Mouse (Mus musculus) CH12.LX (cell line): ENCODE data around the gene Dync2li1. TPM values are rescaled to one million over a fixed set of nuclear protein-coding genes. Genes with fewer than 3 reads are reported as not detected.

ENCODE experiments used
- DNase-seq: peaks from one replicate; pipeline ENCODE4 v3.0.0-alpha.2; 2013; ENCODE audit errors: extremely low read depth
- H3K27ac ChIP-seq: 2 replicates; pipeline ENCODE4 v1.5.1; 2012; ENCODE audit warnings: low read depth, mild to moderate bottlenecking, control low read depth, moderate library complexity; ENCODE audit not compliant: insufficient read depth
- H3K27me3 ChIP-seq: replicated peaks from 2 replicates; pipeline ENCODE3; 2012; ENCODE audit warnings: inconsistent platforms
- H3K36me3 ChIP-seq, 2 experiments: replicated peaks in 1 of 2; 2 replicates each; pipeline versions ENCODE3 to v1.6.1; 2012; ENCODE audit warnings: inconsistent platforms in 1 of 2, low read length in 1 of 2, mild to moderate bottlenecking in 1 of 2, mixed read lengths in 1 of 2, moderate library complexity in 1 of 2; ENCODE audit not compliant: control insufficient read depth in 1 of 2, insufficient read depth in 1 of 2
- H3K4me1 ChIP-seq, 2 experiments: 2 replicates each; pipeline ENCODE4 v1.6.1; 2012; ENCODE audit warnings: inconsistent platforms in 1 of 2, moderate library complexity in 1 of 2; ENCODE audit not compliant: insufficient read depth in 2 of 2, control insufficient read depth in 1 of 2
- H3K4me2 ChIP-seq: 2 replicates; pipeline ENCODE4 v1.6.1; 2012; ENCODE audit warnings: low read depth, mild to moderate bottlenecking, control low read depth; ENCODE audit not compliant: poor library complexity, insufficient read depth, severe bottlenecking
- H3K4me3 ChIP-seq, 3 experiments: fragments of 150-350 bp in 1 of 3; sonication (generic) in 1 of 3; replicated peaks in 1 of 3; 2 replicates each; pipeline versions ENCODE3 to v1.5.1; 2011 to 2012; ENCODE audit warnings: low read depth in 2 of 3, low read length in 2 of 3, mild to moderate bottlenecking in 2 of 3, moderate library complexity in 2 of 3, control low read depth in 1 of 3, improper control_type of control experiment in 1 of 3, inconsistent platforms in 1 of 3, mixed read lengths in 1 of 3; ENCODE audit not compliant: poor library complexity in 1 of 3
- H3K79me2 ChIP-seq: replicated peaks from 2 replicates; pipeline ENCODE4 v1.6.1; 2012; ENCODE audit warnings: mild to moderate bottlenecking, moderate library complexity; ENCODE audit not compliant: control insufficient read depth, poor library complexity, insufficient read depth, severe bottlenecking; ENCODE audit errors: extremely low read depth
- H3K9ac ChIP-seq: 2 replicates; pipeline ENCODE4 v1.6.1; 2012; ENCODE audit warnings: low read depth, mild to moderate bottlenecking, control low read depth, moderate library complexity; ENCODE audit not compliant: insufficient read depth
- H3K9me3 ChIP-seq: replicated peaks from 2 replicates; pipeline ENCODE3; 2012; ENCODE audit warnings: low read length, inconsistent platforms, mixed read lengths
- BHLHE40 ChIP-seq: IDR thresholded peaks from 2 replicates; pipeline ENCODE4 v1.6.1; 2011; ENCODE audit warnings: mild to moderate bottlenecking, low read depth, low read length, improper control_type of control experiment
- CHD1 ChIP-seq: IDR thresholded peaks from 2 replicates; pipeline ENCODE4 v1.6.1; 2012; ENCODE audit warnings: low read depth, low read length, improper control_type of control experiment, inconsistent platforms
- JUND ChIP-seq: conservative IDR thresholded peaks from 2 replicates; pipeline ENCODE4 v1.6.1; 2011; ENCODE audit warnings: low read depth, low read length, improper control_type of control experiment
- MAFK ChIP-seq: IDR thresholded peaks from 2 replicates; pipeline ENCODE4 v1.6.1; 2011; ENCODE audit warnings: low read length, improper control_type of control experiment; ENCODE audit not compliant: insufficient replicate concordance
- MAZ ChIP-seq: IDR thresholded peaks from 2 replicates; pipeline ENCODE4 v1.6.1; 2012; ENCODE audit warnings: low read depth, mild to moderate bottlenecking, inconsistent platforms, low read length, improper control_type of control experiment, moderate library complexity
- POLR2AphosphoS2 ChIP-seq: IDR thresholded peaks from 2 replicates; pipeline ENCODE4 v1.6.1; 2011; ENCODE audit warnings: low read depth, low read length, improper control_type of control experiment
- RAD21 ChIP-seq: IDR thresholded peaks from 2 replicates; pipeline ENCODE4 v1.6.1; 2011; ENCODE audit warnings: low read depth, mild to moderate bottlenecking, low read length, improper control_type of control experiment, moderate library complexity
- RCOR1 ChIP-seq: conservative IDR thresholded peaks from 2 replicates; pipeline ENCODE4 v1.6.1; 2012; ENCODE audit warnings: low read depth, mild to moderate bottlenecking, inconsistent platforms, low read length, improper control_type of control experiment
- SIN3A ChIP-seq: IDR thresholded peaks from 2 replicates; pipeline ENCODE4 v1.6.1; 2012; ENCODE audit warnings: low read length, improper control_type of control experiment, inconsistent platforms
- TCF12 ChIP-seq: IDR thresholded peaks from 2 replicates; pipeline ENCODE4 v1.6.1; 2014; ENCODE audit warnings: low read depth, mild to moderate bottlenecking, inconsistent platforms, low read length, improper control_type of control experiment
- UBTF ChIP-seq: IDR thresholded peaks from 2 replicates; pipeline ENCODE4 v1.6.1; 2012; ENCODE audit warnings: low read depth, mild to moderate bottlenecking, inconsistent platforms, low read length, improper control_type of control experiment, moderate library complexity
- USF1 ChIP-seq: IDR thresholded peaks from 2 replicates; pipeline ENCODE4 v1.6.1; 2014; ENCODE audit warnings: low read depth, mild to moderate bottlenecking, inconsistent platforms, low read length, improper control_type of control experiment
- ZNF384 ChIP-seq: IDR thresholded peaks from 2 replicates; pipeline ENCODE4 v1.6.1; 2012; ENCODE audit warnings: low read depth, low read length, improper control_type of control experiment, inconsistent platforms
- dilution Hi-C: fragments of 300-500 bp; cut with MboI; formaldehyde crosslinking; loops from 2 replicates; pipeline ENCODE4 v1.14.3; 2020; ENCODE audit warnings: low sequenced_read_pairs; ENCODE audit not compliant: extremely low pct_unique_long_range_greater_than_20kb, extremely low pct_ligation_motif_present
- in situ Hi-C: fragments of 300-500 bp; cut with MboI; formaldehyde crosslinking; loops from 3 replicates; pipeline ENCODE4 v1.14.3; 2019; ENCODE audit warnings: low sequenced_read_pairs, low pct_ligation_motif_present, low pct_unique_long_range_greater_than_20kb, mixed read lengths
- polyA plus RNA-seq: library from polyadenylated mRNA; unstranded; fragments of >175 nt; gene quantifications from 2 replicates; pipeline ENCODE4 v1.2.1, GENCODE M21; 2012; ENCODE audit warnings: low read depth; ENCODE audit not compliant: insufficient read length
- total RNA-seq, 2 experiments: library from RNA; depleted of rRNA; stranded (reverse); fragments of 300-350 nt in 1 of 2; fragments of >200 nt in 1 of 2; gene quantifications; 2 replicates each; pipeline ENCODE4 v1.2.3; 2012 to 2014

Dync2li1 gene
- total and polyA plus RNA-seq, 3 experiments, result 7.6 to 12.3 (median 11.7) TPM

DNA sequence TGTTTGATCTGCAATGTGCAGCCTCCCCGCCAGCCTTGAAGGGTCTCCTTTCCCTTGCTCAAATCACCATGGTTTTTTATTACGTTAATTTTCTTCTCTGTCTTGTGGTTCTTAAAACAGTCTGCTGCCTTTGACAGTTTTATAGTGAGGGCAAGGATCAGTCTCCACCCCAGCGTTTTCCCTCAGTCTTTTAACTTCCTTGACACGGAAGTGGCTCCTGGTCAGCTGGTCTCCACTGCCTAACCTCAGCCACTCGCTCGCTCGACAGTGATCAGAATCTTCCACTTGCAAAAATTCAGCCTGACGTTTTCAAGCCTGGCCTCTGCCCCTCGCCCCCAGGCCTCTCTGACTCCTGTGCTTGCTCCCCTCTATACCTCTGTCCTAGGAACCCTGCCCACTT lies 39.4 kb downstream of the Dync2li1 start:
- in situ Hi-C loops (no loop called here), dilution Hi-C loops (no loop called here)
- TF ChIP-seq CHD1, result no peak
- no peak for DNase-seq
- peaks cover 3 to 4% of the 10 kb centered on the region in 2 experiments; a peak in 1 of 4 replicates for H3K4me1 ChIP-seq
- no peak overlapping the region for H3K4me2 ChIP-seq
- H3K79me2 ChIP-seq, result no peaks in the 10 kb centered on the region
- no peak overlapping the region for H3K4me3 ChIP-seq
- no peak overlapping the region for H3K9ac ChIP-seq
- H3K27me3 ChIP-seq, result no peaks in the 10 kb centered on the region
- no peaks in the 10 kb centered on the region for H3K36me3 ChIP-seq
- H3K9me3 ChIP-seq, result no peaks in the 10 kb centered on the region
- H3K27ac ChIP-seq, result no peak overlapping the region

DNA sequence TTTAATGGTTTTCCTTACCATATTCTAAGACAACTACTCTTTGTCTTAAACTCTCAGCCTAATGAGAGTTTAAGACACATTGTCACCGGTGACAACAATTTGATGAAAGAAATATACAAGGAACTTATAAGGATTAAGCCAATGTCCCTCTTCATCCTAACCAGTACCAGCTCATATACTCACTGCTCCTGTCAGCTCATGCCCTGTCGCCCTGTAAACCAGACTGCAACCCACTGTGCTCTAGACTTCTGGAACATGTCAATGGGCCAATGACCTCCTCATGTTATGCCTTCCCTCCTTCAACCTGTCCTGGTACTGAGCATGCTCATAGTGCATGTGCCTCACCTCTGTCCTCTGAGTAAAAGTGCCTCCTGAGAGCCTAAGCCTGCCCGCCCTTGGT lies 41.6 kb downstream of the Dync2li1 start:
- no peak for TF ChIP-seq RCOR1
- no peak for TF ChIP-seq POLR2AphosphoS2
- no peak for TF ChIP-seq ZNF384
- no peak for TF ChIP-seq USF1
- TF ChIP-seq TCF12, result no peak
- TF ChIP-seq SIN3A, result no peak
- TF ChIP-seq UBTF, result no peak
- TF ChIP-seq MAZ, result no peak
- no peak for TF ChIP-seq RAD21
- TF ChIP-seq BHLHE40, result no peak
- no peak overlapping the region for H3K4me3 ChIP-seq
- no peaks in the 10 kb centered on the region for H3K9me3 ChIP-seq
- no peak for DNase-seq
- H3K36me3 ChIP-seq, result no peaks in the 10 kb centered on the region
- H3K79me2 ChIP-seq, result no peaks in the 10 kb centered on the region
- H3K9ac ChIP-seq, result no peak overlapping the region
- in situ Hi-C loops, result no loop called here
- dilution Hi-C loops, result no loop called here
- H3K4me1 ChIP-seq, result peaks cover 0 to 4% of the 10 kb centered on the region in 2 experiments; a peak in 1 of 4 replicates
- H3K27me3 ChIP-seq, result no peaks in the 10 kb centered on the region
- H3K27ac ChIP-seq, result no peak overlapping the region
- no peak overlapping the region for H3K4me2 ChIP-seq

DNA sequence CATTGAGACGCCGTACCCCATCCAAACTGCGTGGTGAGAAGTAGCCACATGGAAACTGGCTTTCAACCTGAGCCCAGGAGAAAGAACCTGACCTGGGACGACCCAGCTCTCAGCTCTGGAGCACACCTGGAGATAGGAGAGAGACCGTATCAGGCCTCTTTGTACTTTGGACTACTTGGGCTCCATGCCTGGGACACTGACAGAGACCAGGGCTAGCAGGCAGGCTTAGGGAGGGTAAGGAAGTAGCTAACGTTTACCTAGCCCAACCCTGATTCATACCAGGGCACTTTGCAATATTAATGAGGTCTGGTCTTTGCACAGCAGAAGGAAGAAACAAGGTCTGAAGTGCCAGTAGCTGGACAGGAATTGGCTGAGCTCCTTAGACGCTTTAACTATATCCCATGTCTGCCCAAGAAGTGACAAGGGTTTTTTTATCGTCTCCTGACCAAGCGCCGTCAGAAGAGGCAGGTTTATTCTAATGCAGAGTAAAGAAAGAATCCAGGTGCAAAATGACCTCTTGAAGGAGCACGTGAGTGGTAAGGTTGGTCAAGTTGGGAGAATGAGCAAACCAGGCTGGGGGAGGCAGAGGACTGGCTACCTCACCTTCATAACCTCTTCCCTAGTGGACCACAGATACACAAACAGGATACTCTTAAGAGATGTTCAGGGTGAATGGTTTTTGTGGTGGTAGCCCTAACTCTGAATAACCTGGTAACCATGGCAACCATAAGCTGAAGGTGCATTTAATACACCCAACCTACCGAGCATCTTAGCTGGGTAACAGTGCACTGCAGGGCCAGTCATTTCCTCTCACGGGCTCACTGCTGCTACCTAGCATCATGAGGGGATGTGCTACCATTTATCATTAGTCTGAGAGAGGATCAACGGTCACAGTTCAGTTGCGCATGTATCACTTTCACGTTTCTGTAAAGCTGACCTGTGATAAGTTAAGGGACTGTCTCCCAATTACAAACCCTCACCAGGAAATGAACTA lies 46.4 kb downstream of the Dync2li1 start:
- Histone ChIP-seq H3K9me3 (no peaks in the 10 kb centered on the region), H3K4me1 (peaks cover 3 to 16% of the 10 kb centered on the region in 2 experiments; a peak in 2 of 4 replicates), H3K36me3 (no peaks in the 10 kb centered on the region), H3K4me3 (no peak overlapping the region), H3K27ac (no peak overlapping the region), H3K4me2 (0 out of 2 replicates have a peak overlapping the region, but pooled peaks have one; percentile 6), H3K27me3 (peaks cover under 1% of the 10 kb centered on the region), H3K9ac (no peak overlapping the region), H3K79me2 (no peaks in the 10 kb centered on the region)
- dilution Hi-C loops, result no loop called here
- no peak for TF ChIP-seq MAZ
- TF ChIP-seq MAFK, result no peak
- no peak for TF ChIP-seq JUND
- in situ Hi-C loops, result no loop called here
- DNase-seq, result no peak
